Mouse (Mus musculus): ENCODE data around the gene Colgalt2.

DNA sequence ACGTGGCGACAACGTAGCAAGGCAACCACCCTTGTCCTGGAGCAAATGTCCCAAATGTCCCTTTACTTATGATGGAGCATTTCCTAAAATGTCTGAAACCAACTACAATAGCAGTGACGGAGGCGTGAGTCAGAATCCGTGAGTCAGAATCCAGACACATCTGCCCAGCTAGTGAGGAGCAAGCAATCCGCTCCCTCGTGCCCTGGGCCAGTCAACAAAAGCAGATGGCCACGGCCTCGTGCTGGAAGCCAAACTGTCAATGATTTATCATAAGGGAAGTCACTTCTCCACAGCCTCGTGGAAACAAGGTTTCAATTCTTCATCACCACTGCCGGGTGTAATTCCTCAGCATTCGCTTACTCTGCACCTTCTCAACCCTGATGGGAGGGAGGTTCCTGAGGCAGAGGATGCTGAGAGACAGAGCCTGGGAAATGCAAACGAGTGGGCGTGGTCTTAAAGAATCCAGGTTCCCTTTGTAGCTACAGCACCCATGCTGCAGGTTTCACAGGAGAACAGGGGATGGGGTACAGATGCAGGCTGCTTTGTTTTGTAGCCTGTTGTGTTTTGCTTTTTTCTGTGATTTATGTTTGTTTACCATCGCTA lies 136.9 kb downstream of the Colgalt2 start:
- TF ChIP-seq TAL1 (IDR thresholded peaks at IDR 0.05; ENCODE audit: low read length) (no peak), GATA1 (IDR thresholded peaks at IDR 0.05; ENCODE audit: low read length) (no peak)
